Mouse (Mus musculus) heart, postnatal 4 days (tissue): ENCODE data around the gene Cd209b. TPM values are rescaled to one million over a fixed set of nuclear protein-coding genes. Genes with fewer than 3 reads are reported as not detected.

Experiments
- DNase-seq: peaks from one replicate; pipeline ENCODE4 v3.0.0; 2021
- total RNA-seq, 2 experiments: library from RNA; stranded (reverse); gene quantifications; 2 replicates each; pipeline ENCODE4 v1.2.3; 2021

Gene Cd209b
- not detected for total RNA-seq

- no peak for DNase-seq
These were observed at the start of gene Cd209b for GRCm38 (mm10) chr8:3926744-3927143. TSS of gene Cd209b (minus strand) at chr8:3926844.

DNA sequence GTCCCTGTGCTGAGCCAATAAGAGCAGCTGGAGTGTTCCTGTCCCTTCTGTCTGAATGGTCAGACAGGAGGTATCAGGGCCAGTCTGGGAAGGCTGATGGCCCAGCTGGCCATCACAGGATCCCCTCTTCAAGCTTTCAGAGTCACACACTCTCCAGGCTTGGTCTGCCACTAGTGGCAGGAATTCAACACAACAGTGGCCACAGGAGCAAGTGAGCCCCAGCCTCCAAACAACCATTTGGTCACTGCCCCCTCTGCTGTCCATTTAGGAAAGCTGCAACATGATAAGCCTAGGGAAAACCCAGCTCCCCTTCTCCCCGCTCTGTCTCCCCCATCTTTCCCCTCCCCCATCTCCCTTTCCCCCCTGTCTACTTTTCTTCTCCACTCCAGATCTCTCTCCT lies 29.4 kb upstream of the Cd209b start:
- DNase-seq, result peak; percentile 35

- DNase-seq, result no peak
These were observed 28.0 kb upstream of the Cd209b start, which contains the start of gene Cd209c for GRCm38 (mm10) chr8:3954646-3955045. TSS of gene Cd209c (minus strand) at chr8:3954746.

DNA sequence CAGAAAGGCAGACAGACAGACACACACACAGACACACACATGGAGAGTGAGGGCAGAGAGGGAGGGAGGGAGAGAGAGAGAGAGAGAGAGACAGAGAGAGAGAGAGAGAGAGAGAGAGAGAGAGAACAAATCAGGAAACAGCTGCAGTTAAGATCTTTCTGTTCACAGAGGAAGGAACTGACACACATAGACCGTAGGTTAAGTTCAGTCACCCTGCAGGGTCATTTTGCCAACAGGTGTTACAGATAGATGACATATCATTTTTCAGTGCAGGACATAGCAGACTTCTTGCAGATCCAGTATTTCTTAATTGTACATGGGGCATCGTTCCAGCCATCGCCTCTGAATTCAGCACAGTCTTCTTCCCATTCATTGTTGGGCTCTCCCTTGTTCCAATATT lies 13.4 kb upstream of the Cd209b start:
- DNase-seq, result no peak

DNA sequence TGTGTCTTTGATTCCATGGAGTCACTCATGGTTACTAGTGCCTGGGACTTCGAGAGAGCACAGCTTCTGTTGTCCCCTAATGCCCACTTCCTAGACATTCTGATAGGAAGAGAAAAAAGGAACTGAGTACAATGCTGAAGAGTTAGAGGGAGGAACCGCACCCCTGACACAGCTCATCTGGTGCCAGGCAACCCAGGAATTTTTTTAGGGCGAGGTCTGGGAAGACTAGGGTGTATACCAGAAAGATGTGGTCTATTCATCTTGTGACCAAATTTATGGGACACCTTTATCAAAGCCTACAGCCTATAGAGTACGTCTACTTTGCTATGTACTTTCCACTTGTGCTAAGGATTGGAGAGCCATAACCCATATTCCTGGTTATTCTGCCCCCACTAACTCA lies 48.2 kb downstream of the Cd209b start, which contains the start of gene Cd209d:
Gene Cd209d (minus strand): TSS at position 101 of the 400 bp plus-strand sequence.
- no peak for DNase-seq

GRCm38 (mm10) chr8:3876121-3876520 lies 50.5 kb downstream of the Cd209b start:
- no peak for DNase-seq

Other genes with a start within 250 kb of the Cd209b start
- under 1 TPM in 1 of 2 experiments, not detected in 1; 0.18 TPM for gene Fcer2a, start 232.7 kb downstream of the Cd209b start, total RNA-seq
- gene Clec4g, start 206.2 kb downstream of the Cd209b start, total RNA-seq, result 1 to 10 TPM in 1 of 2 experiments, under 1 TPM in 1; 0.63 to 1.3 TPM
- gene Cd209a, start 177.9 kb downstream of the Cd209b start, total RNA-seq, result not detected
- gene Cd209e, start 72.5 kb downstream of the Cd209b start, total RNA-seq, result not detected
- gene Cd209d, start 48.3 kb downstream of the Cd209b start, total RNA-seq, result not detected
- gene Cd209c, start 27.9 kb upstream of the Cd209b start, total RNA-seq, result not detected
- gene Cd209f, start 179.0 kb upstream of the Cd209b start, total RNA-seq, result not detected
- gene Cd209g, start 207.3 kb upstream of the Cd209b start, total RNA-seq, result not detected
- gene Evi5l, start 239.7 kb upstream of the Cd209b start, total RNA-seq, result 10 to 100 TPM; 19.1 to 26.0 TPM